Mouse (Mus musculus): ENCODE measurements around the gene Lyg1.

The Lyg1 gene

GRCm38 (mm10) chr1:37948906-37949305 lies 8.7 kb downstream of the Lyg1 start:
- peak; percentile 4 for DNase-seq

GRCm38 (mm10) chr1:37931806-37932205 lies 25.8 kb downstream of the Lyg1 start:
- peak; percentile 75 for DNase-seq

- peak; percentile 76 for DNase-seq
Observed at GRCm38 (mm10) chr1:37925971-37926370, 31.6 kb downstream of the Lyg1 start.

- peak; percentile 64 for DNase-seq
Observed at GRCm38 (mm10) chr1:37922536-37922935, 35.0 kb downstream of the Lyg1 start.

GRCm38 (mm10) chr1:37918096-37918495 lies 39.5 kb downstream of the Lyg1 start:
- no peak for DNase-seq

- peak; percentile 74 for DNase-seq
Observed at GRCm38 (mm10) chr1:37917666-37918065, 39.9 kb downstream of the Lyg1 start.

GRCm38 (mm10) chr1:37916393-37916792 lies 41.2 kb downstream of the Lyg1 start, which contains the start of gene Lyg2:
Lyg2 (minus strand) TSS chr1:37916493.
- no peak for DNase-seq

GRCm38 (mm10) chr1:37912751-37913150 lies 44.8 kb downstream of the Lyg1 start:
- DNase-seq = no peak

- DNase-seq = no peak
Observed at GRCm38 (mm10) chr1:37903178-37903577, 54.4 kb downstream of the Lyg1 start.

GRCm38 (mm10) chr1:37900288-37900687 lies 57.3 kb downstream of the Lyg1 start:
- DNase-seq = no peak

GRCm38 (mm10) chr1:37899816-37900215 lies 57.7 kb downstream of the Lyg1 start:
- no peak for DNase-seq
